Mouse (Mus musculus): ENCODE measurements around the gene Gm21828. TPM values are rescaled to one million over a fixed set of nuclear protein-coding genes. Genes with fewer than 3 reads are reported as not detected.
"Not testable (repeated sequence)": the region's sequence is repeated elsewhere in the genome, so short reads cannot be mapped to it uniquely, and the experiment has no call there.

The Gm21828 gene
- total RNA-seq (2021), result not detected
- long read RNA-seq, result 0 reads

DNA sequence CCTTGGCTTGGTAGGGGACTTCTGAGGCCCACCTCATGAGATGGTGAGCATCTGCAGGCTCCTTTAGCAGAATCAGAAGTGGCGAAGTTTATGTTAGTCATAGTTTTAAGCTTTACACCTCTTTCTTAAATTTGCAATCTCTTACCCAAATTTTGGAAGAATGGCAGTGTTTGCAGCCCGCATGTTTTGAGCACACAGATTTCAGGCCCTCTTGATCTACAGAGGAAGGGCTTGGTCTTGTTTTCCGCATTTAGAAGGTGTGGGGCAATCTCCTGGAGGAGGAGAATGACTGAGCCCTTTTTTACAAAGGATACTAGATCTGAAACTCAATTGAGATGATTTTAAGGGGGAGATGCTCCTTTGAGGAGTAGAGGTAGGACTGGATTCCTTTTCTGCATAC lies at the start of gene Gm21828:
Gm21828 (minus strand) TSS at position 101 of the 400 bp plus-strand sequence.
- DNase-seq (ENCODE audit: low spot score in 2 of 2), result not testable (repeated sequence)

DNA sequence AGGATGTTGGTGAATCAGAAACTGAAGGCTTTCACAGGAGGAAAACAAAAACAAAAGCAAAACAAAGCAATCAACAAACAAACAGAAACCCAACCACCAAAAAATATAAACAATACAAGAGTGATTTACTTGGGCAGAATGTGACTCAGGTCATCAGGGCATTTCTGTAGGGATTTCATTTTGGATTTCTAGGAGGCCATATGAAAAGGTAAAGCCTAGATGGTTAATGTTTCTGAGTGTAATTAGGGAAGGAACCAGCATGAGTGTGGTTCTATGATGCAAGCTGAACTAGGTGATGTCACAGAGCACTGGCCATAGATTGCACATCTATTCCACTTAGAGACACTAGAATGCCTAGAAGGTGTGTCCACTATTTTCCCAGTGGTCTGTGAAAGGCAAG lies 28.4 kb upstream of the Gm21828 start, which contains the start of the genes Gm21440 and Gm21454:
Gm21440 (plus strand) TSS at position 301 of the 400 bp plus-strand sequence.
Gm21454 (plus strand) TSS at position 352 of the 400 bp plus-strand sequence.
- DNase-seq (ENCODE audit: low spot score in 2 of 2), result not testable (repeated sequence)

Other genes starting within 250 kb of the Gm21828 start
- not detected for gene Gm20807, start 181.0 kb downstream of the Gm21828 start, total RNA-seq (2021)
- not detected for gene Gm21891, start 90.4 kb downstream of the Gm21828 start, total RNA-seq (2021)
- gene Gm21425, start 62.0 kb downstream of the Gm21828 start, total RNA-seq (2021), result not detected
- gene Gm21440, start 28.5 kb upstream of the Gm21828 start, total RNA-seq (2021), result not detected
- gene Gm21454, start 28.5 kb upstream of the Gm21828 start, total RNA-seq (2021), result not detected
- gene Gm21725, start 125.1 kb upstream of the Gm21828 start, total RNA-seq (2021), result not detected
- gene Gm21866, start 241.7 kb upstream of the Gm21828 start, total RNA-seq (2021), result not detected

Measured in layer of hippocampus, adult 18-20 months (tissue).